Mouse (Mus musculus) lung, embryonic 15.5 days (tissue): ENCODE results near the gene Mosmo. TPM values are rescaled to one million over a fixed set of nuclear protein-coding genes. Genes with fewer than 3 reads are reported as not detected.

Experiments used
- ATAC-seq: fragments of 200-750 bp; cut with Nextera tagmentation; 2 replicates; pipeline ENCODE4 v1.8.0; 2017; ENCODE audit warnings: moderate number of reproducible peaks, borderline replicate concordance; ENCODE audit not compliant: low FRiP score, low TSS enrichment; ENCODE audit errors: extremely low read depth
- H3K27ac ChIP-seq: fragments of 300-500 bp; sonication (generic); 2 replicates; pipeline ENCODE4 v1.5.1; 2015; ENCODE audit warnings: moderate library complexity, mild to moderate bottlenecking, inconsistent platforms
- H3K27me3 ChIP-seq: fragments of 300-500 bp; sonication (generic); 2 replicates; pipeline ENCODE4 v1.6.1; 2015; ENCODE audit warnings: inconsistent platforms
- H3K36me3 ChIP-seq: fragments of 300-500 bp; sonication (generic); 2 replicates; pipeline ENCODE4 v1.6.1; 2015; ENCODE audit warnings: inconsistent platforms
- H3K4me1 ChIP-seq: fragments of 300-500 bp; sonication (generic); 2 replicates; pipeline ENCODE4 v1.6.1; 2015; ENCODE audit warnings: inconsistent platforms
- H3K4me2 ChIP-seq: fragments of 300-500 bp; sonication (generic); 2 replicates; pipeline ENCODE4 v1.6.1; 2015; ENCODE audit warnings: inconsistent platforms, mild to moderate bottlenecking, moderate library complexity
- H3K4me3 ChIP-seq: fragments of 300-500 bp; sonication (generic); 2 replicates; pipeline ENCODE4 v1.5.1; 2015; ENCODE audit warnings: mild to moderate bottlenecking, inconsistent platforms
- H3K9ac ChIP-seq: fragments of 300-500 bp; sonication (generic); 2 replicates; pipeline ENCODE4 v1.6.1; 2015; ENCODE audit warnings: inconsistent platforms
- H3K9me3 ChIP-seq: fragments of 300-500 bp; sonication (generic); 2 replicates; pipeline ENCODE4 v1.6.1; 2016; ENCODE audit warnings: inconsistent platforms
- WGBS: fragments of 180-500 bp; shearing (Covaris S2); methylation state at CpG from one replicate; pipeline ENCODE4 v1.1.7; 2015; 5-methylcytosine and 5-hydroxymethylcytosine counted together
- polyA plus RNA-seq: library from polyadenylated mRNA; unstranded; fragments of >200 nt; fragmentation: Nextera tagmentation; extraction: Ambion mirVana; gene quantifications from 2 replicates; pipeline ENCODE4 v1.2.1, GENCODE M21; 2015

Gene Mosmo
- polyA plus RNA-seq, 1 experiment from 2014 or later, result 13.1 TPM

GRCm38 (mm10) chr7:120677764-120678531, 530 bp downstream of the Mosmo start:
- Histone ChIP-seq H3K4me2 (peak overlapping the region; percentile 73), H3K27ac (peak overlapping the region; percentile 80), H3K4me1 (peaks cover 38% of the 10 kb centered on the region), H3K27me3 (no peaks in the 10 kb centered on the region), H3K36me3 (no peaks in the 10 kb centered on the region), H3K9me3 (no peaks in the 10 kb centered on the region), H3K4me3 (peak overlapping the region; percentile 90), H3K9ac (peak overlapping the region; percentile 74)
- peak; percentile 58 for ATAC-seq
- WGBS, result 2% methylated on average over 42 of the region's 42 CpGs

GRCm38 (mm10) chr7:120679023-120679422, 1.6 kb downstream of the Mosmo start:
- H3K36me3 ChIP-seq, result no peaks in the 10 kb centered on the region
- peak; percentile 37; the same call in 1 of the 2 replicates for ATAC-seq
- peak overlapping the region; percentile 63 for H3K27ac ChIP-seq
- H3K4me3 ChIP-seq, result peak overlapping the region; percentile 90
- no peaks in the 10 kb centered on the region for H3K9me3 ChIP-seq
- H3K4me2 ChIP-seq, result peak overlapping the region; percentile 73
- H3K4me1 ChIP-seq, result peaks cover 38% of the 10 kb centered on the region
- WGBS, result 17% methylated on average over 8 of the region's 8 CpGs
- H3K27me3 ChIP-seq, result no peaks in the 10 kb centered on the region
- H3K9ac ChIP-seq, result 0 out of 2 replicates have a peak overlapping the region, but pooled peaks have one; percentile 74

- Histone ChIP-seq H3K4me1 (peaks cover 42% of the 10 kb centered on the region), H3K36me3 (no peaks in the 10 kb centered on the region), H3K27ac (no peak overlapping the region), H3K4me2 (no peak overlapping the region), H3K9me3 (no peaks in the 10 kb centered on the region), H3K27me3 (no peaks in the 10 kb centered on the region), H3K9ac (no peak overlapping the region), H3K4me3 (no peak overlapping the region)
- no peak for ATAC-seq
- WGBS, result 61% methylated on average over 4 of the region's 4 CpGs
These were observed 4.6 kb downstream of the Mosmo start for GRCm38 (mm10) chr7:120682002-120682401.

- Histone ChIP-seq H3K27ac (no peak overlapping the region), H3K9me3 (no peaks in the 10 kb centered on the region), H3K9ac (no peak overlapping the region), H3K36me3 (no peaks in the 10 kb centered on the region), H3K4me3 (no peak overlapping the region), H3K4me1 (peaks cover 24% of the 10 kb centered on the region; the same call in 1 of the 2 replicates), H3K27me3 (no peaks in the 10 kb centered on the region), H3K4me2 (0 out of 2 replicates have a peak overlapping the region, but pooled peaks have one; percentile 16)
- 40% methylated on average over 2 of the region's 2 CpGs for WGBS
- peak; percentile 86 for ATAC-seq
These were observed 7.3 kb downstream of the Mosmo start for GRCm38 (mm10) chr7:120684731-120685161.

- no peak overlapping the region for H3K4me3 ChIP-seq
- H3K9ac ChIP-seq, result no peak overlapping the region
- peaks cover 20% of the 10 kb centered on the region; the same call in 1 of the 2 replicates for H3K4me1 ChIP-seq
- H3K27me3 ChIP-seq, result no peaks in the 10 kb centered on the region
- H3K36me3 ChIP-seq, result no peaks in the 10 kb centered on the region
- H3K4me2 ChIP-seq, result peak overlapping the region; percentile 16; the same call in 1 of the 2 replicates
- H3K27ac ChIP-seq, result 0 out of 2 replicates have a peak overlapping the region, but pooled peaks have one; percentile 21
- no peaks in the 10 kb centered on the region for H3K9me3 ChIP-seq
- 46% methylated on average over 6 of the region's 6 CpGs for WGBS
- no peak for ATAC-seq
These were observed 7.8 kb downstream of the Mosmo start for GRCm38 (mm10) chr7:120685227-120685626.

GRCm38 (mm10) chr7:120690634-120691033, 13.2 kb downstream of the Mosmo start:
- H3K27me3 ChIP-seq, result no peaks in the 10 kb centered on the region
- H3K4me1 ChIP-seq, result peaks cover 6% of the 10 kb centered on the region; the same call in 1 of the 2 replicates
- no peak overlapping the region for H3K9ac ChIP-seq
- ATAC-seq, result no peak
- H3K27ac ChIP-seq, result no peak overlapping the region
- H3K9me3 ChIP-seq, result no peaks in the 10 kb centered on the region
- no peak overlapping the region for H3K4me3 ChIP-seq
- H3K4me2 ChIP-seq, result no peak overlapping the region
- 0 out of 2 replicates have a peak, but pooled peaks cover 4% of the 10 kb centered on the region for H3K36me3 ChIP-seq
- WGBS, result 71% methylated on average over 4 of the region's 4 CpGs

- Histone ChIP-seq H3K27ac (no peak overlapping the region), H3K4me3 (no peak overlapping the region), H3K9me3 (no peaks in the 10 kb centered on the region), H3K9ac (no peak overlapping the region), H3K4me2 (no peak overlapping the region), H3K27me3 (no peaks in the 10 kb centered on the region), H3K36me3 (peaks cover 4% of the 10 kb centered on the region; the same call in 1 of the 2 replicates), H3K4me1 (no peaks in the 10 kb centered on the region)
- WGBS, result 96% methylated on average over 5 of the region's 5 CpGs
- ATAC-seq, result no peak
These were observed 16.5 kb downstream of the Mosmo start for GRCm38 (mm10) chr7:120693831-120694375.

GRCm38 (mm10) chr7:120695196-120695595, 17.8 kb downstream of the Mosmo start:
- H3K4me1 ChIP-seq, result no peaks in the 10 kb centered on the region
- no peak overlapping the region for H3K4me2 ChIP-seq
- no peak overlapping the region for H3K27ac ChIP-seq
- H3K9me3 ChIP-seq, result no peaks in the 10 kb centered on the region
- H3K27me3 ChIP-seq, result no peaks in the 10 kb centered on the region
- no peak overlapping the region for H3K4me3 ChIP-seq
- H3K9ac ChIP-seq, result no peak overlapping the region
- no peak for ATAC-seq
- 32% methylated on average over 6 of the region's 6 CpGs for WGBS
- H3K36me3 ChIP-seq, result peaks cover 4% of the 10 kb centered on the region; the same call in 1 of the 2 replicates

GRCm38 (mm10) chr7:120695641-120696040, 18.2 kb downstream of the Mosmo start:
- ATAC-seq, result no peak

GRCm38 (mm10) chr7:120696331-120696730, 18.9 kb downstream of the Mosmo start:
- 93% methylated on average over 2 of the region's 2 CpGs for WGBS
- no peaks in the 10 kb centered on the region for H3K9me3 ChIP-seq
- no peak overlapping the region for H3K9ac ChIP-seq
- H3K4me3 ChIP-seq, result no peak overlapping the region
- H3K27me3 ChIP-seq, result no peaks in the 10 kb centered on the region
- H3K36me3 ChIP-seq, result peaks cover 2% of the 10 kb centered on the region; the same call in 1 of the 2 replicates
- H3K4me1 ChIP-seq, result no peaks in the 10 kb centered on the region
- H3K4me2 ChIP-seq, result no peak overlapping the region
- H3K27ac ChIP-seq, result no peak overlapping the region
- no peak for ATAC-seq

More at GRCm38 (mm10) chr7:120695641-120696040, 18.2 kb downstream of the Mosmo start:
- Histone ChIP-seq H3K4me1 (no peaks in the 10 kb centered on the region), H3K4me3 (no peak overlapping the region), H3K9ac (no peak overlapping the region), H3K27me3 (no peaks in the 10 kb centered on the region), H3K9me3 (no peaks in the 10 kb centered on the region), H3K27ac (no peak overlapping the region), H3K36me3 (peaks cover 4% of the 10 kb centered on the region; the same call in 1 of the 2 replicates), H3K4me2 (no peak overlapping the region)
- 74% methylated on average over 1 of the region's 1 CpGs for WGBS

GRCm38 (mm10) chr7:120699586-120699985, 22.2 kb downstream of the Mosmo start:
- no peak for ATAC-seq

GRCm38 (mm10) chr7:120703888-120704287, 26.5 kb downstream of the Mosmo start:
- no peak for ATAC-seq
- no peak overlapping the region for H3K4me2 ChIP-seq
- H3K36me3 ChIP-seq, result no peaks in the 10 kb centered on the region
- H3K9ac ChIP-seq, result no peak overlapping the region
- 51% methylated on average over 3 of the region's 3 CpGs for WGBS
- no peak overlapping the region for H3K27ac ChIP-seq
- no peaks in the 10 kb centered on the region for H3K9me3 ChIP-seq
- H3K27me3 ChIP-seq, result no peaks in the 10 kb centered on the region
- H3K4me1 ChIP-seq, result peaks cover 3% of the 10 kb centered on the region; the same call in 1 of the 2 replicates
- no peak overlapping the region for H3K4me3 ChIP-seq

More at GRCm38 (mm10) chr7:120699586-120699985, 22.2 kb downstream of the Mosmo start:
- Histone ChIP-seq H3K4me3 (no peak overlapping the region), H3K4me1 (peaks cover 3% of the 10 kb centered on the region; the same call in 1 of the 2 replicates), H3K36me3 (no peaks in the 10 kb centered on the region; the same call in 1 of the 2 replicates), H3K9me3 (no peaks in the 10 kb centered on the region), H3K27me3 (no peaks in the 10 kb centered on the region), H3K4me2 (no peak overlapping the region), H3K9ac (no peak overlapping the region), H3K27ac (no peak overlapping the region)
- 90% methylated on average over 6 of the region's 6 CpGs for WGBS
